Mouse (Mus musculus) bone marrow macrophage, adult 2 months (primary cell): ENCODE data around the gene Parp12.

ENCODE experiments used
- CTCF ChIP-seq: IDR thresholded peaks from 2 replicates; pipeline ENCODE4 v1.5.1; 2012; ENCODE audit warnings: low read depth, mild to moderate bottlenecking, low read length, moderate library complexity
- POLR2A ChIP-seq: IDR thresholded peaks from 2 replicates; pipeline ENCODE4 v1.6.1; 2012; ENCODE audit warnings: mild to moderate bottlenecking, low read depth, low read length, borderline replicate concordance

GRCm38 (mm10) chr6:39161975-39162374 is 43.8 kb upstream of the Parp12 start:
- TF ChIP-seq CTCF (no peak), POLR2A (no peak)
